Mouse (Mus musculus): ENCODE data around the gene Grb10. TPM values are rescaled to one million over a fixed set of nuclear protein-coding genes. Genes with fewer than 3 reads are reported as not detected.
A peak's percentile ranks its signal among the peaks of the same experiment; 100 is the strongest.

The Grb10 gene
- polyA plus RNA-seq, 1 experiment from 2014 or later, result 39.4 TPM

GRCm38 (mm10) chr11:11960858-11961257 is 77.6 kb downstream of the Grb10 start:
- Histone ChIP-seq H3K27ac (ENCODE audit: low read depth, low read length) (no peak overlapping the region), H3K36me3 (ENCODE audit: control insufficient read depth, insufficient read depth, low read length) (no peaks in the 10 kb centered on the region), H3K4me1 (ENCODE audit: control insufficient read depth, insufficient read depth, low read length) (0 out of 2 replicates have a peak, but pooled peaks cover 6% of the 10 kb centered on the region), H3K27me3 (ENCODE audit: control insufficient read depth, insufficient read depth, low read length) (no peaks in the 10 kb centered on the region), H3K4me3 (ENCODE audit: low read depth, low read length) (no peak overlapping the region), H3K4me2 (ENCODE audit: low read depth, low read length) (no peak overlapping the region), H3K9me3 (ENCODE audit: control insufficient read depth, low read length) (no peaks in the 10 kb centered on the region), H3K9ac (replicated peaks; ENCODE audit: low read depth, low read length) (no peak overlapping the region)
- ATAC-seq (ENCODE audit: low read depth), result peak; percentile 52; the same call in 1 of the 2 replicates
- WGBS, result 21% methylated on average over 5 of the region's 5 CpGs

DNA sequence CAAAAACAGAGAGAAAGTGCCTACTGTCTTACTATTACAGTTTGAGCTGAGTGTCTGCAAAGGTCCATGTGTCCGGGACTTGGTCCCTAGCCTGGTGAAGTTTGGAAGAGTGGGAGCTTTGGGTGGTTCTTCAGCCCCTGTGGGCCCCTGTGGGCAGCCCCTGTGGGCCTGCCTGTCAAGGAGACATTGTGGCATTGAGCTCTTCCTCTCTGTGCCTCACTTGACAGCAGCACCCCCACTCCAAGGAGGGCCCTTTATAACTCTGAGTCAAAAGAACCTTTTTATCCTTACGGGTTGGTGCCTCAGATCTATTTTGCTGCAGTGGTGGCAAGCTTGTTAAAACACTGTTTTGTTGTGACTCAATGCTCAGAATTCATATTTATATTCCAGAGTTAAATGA is 78.3 kb downstream of the Grb10 start:
- Histone ChIP-seq H3K36me3 (ENCODE audit: control insufficient read depth, insufficient read depth, low read length) (no peaks in the 10 kb centered on the region), H3K4me1 (ENCODE audit: control insufficient read depth, insufficient read depth, low read length) (0 out of 2 replicates have a peak, but pooled peaks cover 6% of the 10 kb centered on the region), H3K27me3 (ENCODE audit: control insufficient read depth, insufficient read depth, low read length) (no peaks in the 10 kb centered on the region), H3K4me3 (ENCODE audit: low read depth, low read length) (no peak overlapping the region), H3K9me3 (ENCODE audit: control insufficient read depth, low read length) (no peaks in the 10 kb centered on the region), H3K27ac (ENCODE audit: low read depth, low read length) (no peak overlapping the region), H3K9ac (replicated peaks; ENCODE audit: low read depth, low read length) (no peak overlapping the region), H3K4me2 (ENCODE audit: low read depth, low read length) (no peak overlapping the region)
- no peak for ATAC-seq (ENCODE audit: low read depth)
- WGBS, result 78% methylated on average over 2 of the region's 2 CpGs

DNA sequence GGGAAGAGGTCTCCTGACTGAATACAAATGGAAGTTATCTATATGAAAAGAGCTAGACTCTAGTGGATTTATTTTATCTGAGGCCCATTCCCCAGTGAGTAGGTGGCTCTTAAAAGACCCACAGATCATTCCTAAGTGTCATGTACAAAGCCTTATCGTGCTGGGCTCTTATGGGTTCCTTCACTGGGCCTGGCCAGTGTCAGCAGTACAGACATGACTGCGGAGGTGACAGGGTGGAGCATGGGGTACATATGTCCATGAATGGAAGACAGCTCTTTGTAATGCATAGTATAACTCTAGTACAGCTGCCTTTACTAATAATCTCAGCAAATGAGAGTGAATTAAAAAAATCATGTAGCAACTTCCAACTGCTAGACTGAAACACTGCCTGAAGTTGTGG is 80.0 kb downstream of the Grb10 start:
- Histone ChIP-seq H3K27ac (ENCODE audit: low read depth, low read length) (no peak overlapping the region), H3K9me3 (ENCODE audit: control insufficient read depth, low read length) (no peaks in the 10 kb centered on the region), H3K4me1 (ENCODE audit: control insufficient read depth, insufficient read depth, low read length) (0 out of 2 replicates have a peak, but pooled peaks cover 6% of the 10 kb centered on the region), H3K27me3 (ENCODE audit: control insufficient read depth, insufficient read depth, low read length) (no peaks in the 10 kb centered on the region), H3K36me3 (ENCODE audit: control insufficient read depth, insufficient read depth, low read length) (no peaks in the 10 kb centered on the region), H3K4me2 (ENCODE audit: low read depth, low read length) (no peak overlapping the region), H3K9ac (replicated peaks; ENCODE audit: low read depth, low read length) (no peak overlapping the region), H3K4me3 (ENCODE audit: low read depth, low read length) (no peak overlapping the region)
- no peak for ATAC-seq (ENCODE audit: low read depth)
- 80% methylated on average over 2 of the region's 2 CpGs for WGBS

DNA sequence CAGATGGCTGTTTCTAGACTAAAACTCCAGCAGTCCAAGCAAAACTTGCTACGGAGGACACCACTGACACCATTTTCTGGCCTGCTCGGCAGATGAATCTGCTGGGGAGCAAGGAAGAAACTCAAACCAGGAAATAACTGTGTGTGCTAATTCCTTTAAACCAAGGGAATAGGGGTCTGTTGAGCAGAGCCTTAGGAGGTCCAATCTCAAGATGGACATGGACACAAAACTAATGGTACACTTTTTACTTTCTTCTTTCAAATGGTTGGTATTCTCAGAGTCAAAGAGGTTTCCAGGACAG is 80.5 kb downstream of the Grb10 start:
- H3K27ac ChIP-seq (ENCODE audit: low read depth, low read length), result no peak overlapping the region
- H3K9me3 ChIP-seq (ENCODE audit: control insufficient read depth, low read length), result no peaks in the 10 kb centered on the region
- 0 out of 2 replicates have a peak, but pooled peaks cover 6% of the 10 kb centered on the region for H3K4me1 ChIP-seq (ENCODE audit: control insufficient read depth, insufficient read depth, low read length)
- no peak overlapping the region for H3K4me2 ChIP-seq (ENCODE audit: low read depth, low read length)
- ATAC-seq (ENCODE audit: low read depth), result no peak
- H3K36me3 ChIP-seq (ENCODE audit: control insufficient read depth, insufficient read depth, low read length), result no peaks in the 10 kb centered on the region
- no peak overlapping the region for H3K4me3 ChIP-seq (ENCODE audit: low read depth, low read length)
- H3K9ac ChIP-seq (replicated peaks; ENCODE audit: low read depth, low read length), result no peak overlapping the region
- H3K27me3 ChIP-seq (ENCODE audit: control insufficient read depth, insufficient read depth, low read length), result no peaks in the 10 kb centered on the region
- WGBS, result 81% methylated on average over 2 of the region's 2 CpGs

- ATAC-seq (ENCODE audit: low read depth), result no peak
- no peaks in the 10 kb centered on the region for H3K9me3 ChIP-seq (ENCODE audit: control insufficient read depth, low read length)
- no peak overlapping the region for H3K27ac ChIP-seq (ENCODE audit: low read depth, low read length)
- H3K4me1 ChIP-seq (ENCODE audit: control insufficient read depth, insufficient read depth, low read length), result 0 out of 2 replicates have a peak, but pooled peaks cover 6% of the 10 kb centered on the region
- no peak overlapping the region for H3K9ac ChIP-seq (replicated peaks; ENCODE audit: low read depth, low read length)
- H3K4me3 ChIP-seq (ENCODE audit: low read depth, low read length), result no peak overlapping the region
- H3K27me3 ChIP-seq (ENCODE audit: control insufficient read depth, insufficient read depth, low read length), result no peaks in the 10 kb centered on the region
- H3K4me2 ChIP-seq (ENCODE audit: low read depth, low read length), result no peak overlapping the region
- whole genome bisulfite sequencing, result 92% methylated on average over 5 of the region's 5 CpGs
- no peaks in the 10 kb centered on the region for H3K36me3 ChIP-seq (ENCODE audit: control insufficient read depth, insufficient read depth, low read length)
Observed at GRCm38 (mm10) chr11:11957211-11958060, 81.0 kb downstream of the Grb10 start.

- Histone ChIP-seq H3K4me2 (ENCODE audit: low read depth, low read length) (no peak overlapping the region), H3K27me3 (ENCODE audit: control insufficient read depth, insufficient read depth, low read length) (no peaks in the 10 kb centered on the region), H3K9me3 (ENCODE audit: control insufficient read depth, low read length) (no peaks in the 10 kb centered on the region), H3K4me3 (ENCODE audit: low read depth, low read length) (no peak overlapping the region), H3K4me1 (ENCODE audit: control insufficient read depth, insufficient read depth, low read length) (0 out of 2 replicates have a peak, but pooled peaks cover 2% of the 10 kb centered on the region), H3K27ac (ENCODE audit: low read depth, low read length) (no peak overlapping the region), H3K9ac (replicated peaks; ENCODE audit: low read depth, low read length) (no peak overlapping the region), H3K36me3 (ENCODE audit: control insufficient read depth, insufficient read depth, low read length) (no peaks in the 10 kb centered on the region)
- ATAC-seq (ENCODE audit: low read depth), result no peak
Observed at GRCm38 (mm10) chr11:11955783-11956182, 82.7 kb downstream of the Grb10 start.

- no peak overlapping the region for H3K4me3 ChIP-seq (ENCODE audit: low read depth, low read length)
- no peak for ATAC-seq (ENCODE audit: low read depth)
- no peak overlapping the region for H3K27ac ChIP-seq (ENCODE audit: low read depth, low read length)
- no peaks in the 10 kb centered on the region for H3K36me3 ChIP-seq (ENCODE audit: control insufficient read depth, insufficient read depth, low read length)
- WGBS, result 91% methylated on average over 6 of the region's 6 CpGs
- no peaks in the 10 kb centered on the region for H3K9me3 ChIP-seq (ENCODE audit: control insufficient read depth, low read length)
- no peak overlapping the region for H3K9ac ChIP-seq (replicated peaks; ENCODE audit: low read depth, low read length)
- no peak overlapping the region for H3K4me2 ChIP-seq (ENCODE audit: low read depth, low read length)
- H3K4me1 ChIP-seq (ENCODE audit: control insufficient read depth, insufficient read depth, low read length), result no peaks in the 10 kb centered on the region
- no peaks in the 10 kb centered on the region for H3K27me3 ChIP-seq (ENCODE audit: control insufficient read depth, insufficient read depth, low read length)
Observed at GRCm38 (mm10) chr11:11954606-11955005, 83.9 kb downstream of the Grb10 start.

DNA sequence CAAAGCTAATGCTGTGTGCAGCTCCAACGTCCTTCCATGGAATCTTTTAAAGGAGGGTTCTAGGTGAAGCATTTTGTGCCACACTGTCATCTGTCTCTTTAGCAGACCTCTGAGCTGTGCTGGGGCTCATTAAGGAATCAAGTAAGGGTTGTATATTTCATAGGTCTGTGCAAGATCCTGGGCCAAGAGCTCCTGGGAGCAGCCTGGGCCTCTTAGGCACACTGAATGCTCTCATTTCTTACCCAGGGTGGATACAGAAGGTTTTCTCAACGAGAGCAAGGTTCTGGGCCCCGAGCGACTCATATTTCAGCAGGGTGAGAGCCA is 84.4 kb downstream of the Grb10 start:
- ATAC-seq (ENCODE audit: low read depth), result no peak
- 85% methylated on average over 4 of the region's 4 CpGs for WGBS

DNA sequence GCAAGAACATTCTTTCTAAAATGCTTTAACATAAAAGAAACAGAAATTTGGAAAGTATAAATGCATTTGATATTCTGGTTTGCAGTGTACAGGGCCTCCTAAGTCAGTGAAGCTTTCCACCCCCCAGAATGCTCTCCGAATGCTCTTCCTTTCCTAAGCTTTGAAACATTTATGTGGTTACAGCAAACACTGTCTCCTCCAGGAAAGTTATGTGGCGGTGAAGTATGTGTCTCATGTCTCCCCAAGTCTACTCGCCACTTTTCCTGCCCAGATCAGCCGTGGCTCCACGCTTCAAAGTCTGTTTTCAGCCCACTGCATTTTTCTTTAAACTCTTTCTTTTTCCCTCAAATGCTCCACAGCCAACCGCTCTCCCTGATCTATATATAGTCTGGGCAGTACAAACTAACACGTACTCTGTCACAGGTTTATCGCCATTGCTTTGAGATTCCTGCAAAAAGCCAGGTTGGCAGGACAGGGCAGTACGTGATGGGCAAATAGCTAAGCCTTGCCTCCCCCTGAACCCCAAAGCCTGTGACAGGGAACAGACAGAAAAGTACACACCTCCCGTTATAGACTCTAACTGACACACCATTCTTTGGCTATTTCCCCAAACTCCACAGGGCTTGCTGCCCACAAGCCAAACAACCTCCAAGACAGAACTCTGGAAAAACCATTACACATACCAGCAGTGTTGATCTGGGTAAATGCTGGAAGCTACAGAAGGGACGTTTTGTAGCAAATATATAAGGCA is 84.9 kb downstream of the Grb10 start:
- no peaks in the 10 kb centered on the region for H3K36me3 ChIP-seq (ENCODE audit: control insufficient read depth, insufficient read depth, low read length)
- no peak for ATAC-seq (ENCODE audit: low read depth)
- H3K4me1 ChIP-seq (ENCODE audit: control insufficient read depth, insufficient read depth, low read length), result no peaks in the 10 kb centered on the region
- H3K27ac ChIP-seq (ENCODE audit: low read depth, low read length), result no peak overlapping the region
- H3K4me3 ChIP-seq (ENCODE audit: low read depth, low read length), result no peak overlapping the region
- no peak overlapping the region for H3K4me2 ChIP-seq (ENCODE audit: low read depth, low read length)
- H3K27me3 ChIP-seq (ENCODE audit: control insufficient read depth, insufficient read depth, low read length), result no peaks in the 10 kb centered on the region
- H3K9ac ChIP-seq (replicated peaks; ENCODE audit: low read depth, low read length), result no peak overlapping the region
- no peaks in the 10 kb centered on the region for H3K9me3 ChIP-seq (ENCODE audit: control insufficient read depth, low read length)
- WGBS, result 88% methylated on average over 11 of the region's 11 CpGs

More for the DNA sequence above, 84.4 kb downstream of the Grb10 start:
- Histone ChIP-seq H3K27me3 (ENCODE audit: control insufficient read depth, insufficient read depth, low read length) (no peaks in the 10 kb centered on the region), H3K9ac (replicated peaks; ENCODE audit: low read depth, low read length) (no peak overlapping the region), H3K4me2 (ENCODE audit: low read depth, low read length) (no peak overlapping the region), H3K27ac (ENCODE audit: low read depth, low read length) (no peak overlapping the region), H3K9me3 (ENCODE audit: control insufficient read depth, low read length) (no peaks in the 10 kb centered on the region), H3K4me3 (ENCODE audit: low read depth, low read length) (no peak overlapping the region), H3K36me3 (ENCODE audit: control insufficient read depth, insufficient read depth, low read length) (no peaks in the 10 kb centered on the region), H3K4me1 (ENCODE audit: control insufficient read depth, insufficient read depth, low read length) (no peaks in the 10 kb centered on the region)
